Mouse (Mus musculus): Measurements from ENCODE around the gene Nek9.

DNA sequence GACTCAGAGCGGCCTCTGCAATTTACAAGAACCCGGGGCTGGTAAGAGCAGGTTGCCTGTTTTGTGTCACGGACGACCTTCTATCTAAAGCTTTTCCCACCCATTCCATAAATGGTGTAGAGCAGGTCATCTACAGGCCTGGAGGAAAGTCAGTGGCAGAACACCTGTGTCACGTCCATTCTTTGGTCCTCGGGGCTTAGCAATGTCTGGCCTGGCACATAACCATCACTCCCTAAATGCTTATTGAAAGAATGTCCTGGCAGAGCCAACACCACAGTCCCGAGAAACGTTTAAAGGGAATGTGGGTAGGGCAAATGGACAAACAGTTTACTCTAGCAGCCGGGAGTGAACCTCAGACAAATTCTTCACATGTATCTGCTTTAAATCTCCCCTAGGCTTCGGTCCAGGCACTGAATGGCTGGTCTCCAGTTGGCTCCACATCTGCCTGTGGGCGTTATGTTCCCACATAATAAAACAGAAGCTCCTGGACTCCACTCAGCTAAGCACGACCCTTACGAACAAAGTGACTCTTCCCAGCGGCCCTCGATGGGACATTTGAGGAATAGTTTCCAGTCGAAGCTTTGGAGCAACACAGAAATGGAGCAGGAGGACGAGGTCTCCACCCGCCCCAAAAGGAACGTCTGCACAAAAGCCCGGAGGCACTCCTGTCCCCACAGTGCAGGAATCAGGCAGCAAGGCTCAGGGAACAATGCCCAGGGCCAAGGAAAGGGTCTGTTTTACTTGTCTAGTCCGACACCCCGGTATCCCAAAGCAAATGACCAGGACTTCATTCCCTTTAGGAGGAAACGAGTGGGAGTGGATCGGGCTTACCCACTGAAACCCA lies 49.8 kb downstream of the Nek9 start:
- TF ChIP-seq POLR2A (IDR thresholded peaks at IDR 0.05; ENCODE audit: borderline replicate concordance, extremely low read depth, insufficient read depth, insufficient read length, poor library complexity, severe bottlenecking) (no peak), CTCF (IDR thresholded peaks at IDR 0.05; ENCODE audit: borderline replicate concordance, extremely low read depth, insufficient read depth, insufficient read length) (no peak)

All from brain, embryonic 14.5 days (tissue).